Mouse (Mus musculus) midbrain, embryonic 11.5 days (tissue): ENCODE results near the gene Padi3. TPM values are rescaled to one million over a fixed set of nuclear protein-coding genes. Genes with fewer than 3 reads are reported as not detected.

Experiments
- ATAC-seq: fragments of 200-750 bp; cut with Nextera tagmentation; 2 replicates; pipeline ENCODE4 v1.8.0; 2017; ENCODE audit warnings: moderate TSS enrichment, moderate library complexity; ENCODE audit not compliant: low FRiP score
- DNase-seq: peaks from one replicate; pipeline ENCODE4 v3.0.0; 2015; ENCODE audit warnings: low spot score; ENCODE audit errors: missing footprints
- H3K27ac ChIP-seq: fragments of 300-500 bp; sonication (generic); 2 replicates; pipeline ENCODE4 v1.5.1; 2014; ENCODE audit warnings: low read depth, low read length
- H3K27me3 ChIP-seq: fragments of 300-500 bp; sonication (generic); 2 replicates; pipeline ENCODE4 v1.6.1; 2014; ENCODE audit warnings: mild to moderate bottlenecking, low read length, moderate library complexity, mixed read lengths; ENCODE audit not compliant: control insufficient read depth, insufficient read depth
- H3K36me3 ChIP-seq: fragments of 300-500 bp; sonication (generic); 2 replicates; pipeline ENCODE4 v1.6.1; 2014; ENCODE audit warnings: mild to moderate bottlenecking, low read length, moderate library complexity, mixed read lengths; ENCODE audit not compliant: control insufficient read depth, insufficient read depth
- H3K4me1 ChIP-seq: fragments of 300-500 bp; sonication (generic); 2 replicates; pipeline ENCODE4 v1.6.1; 2014; ENCODE audit warnings: low read length; ENCODE audit not compliant: control insufficient read depth, insufficient read depth
- H3K4me2 ChIP-seq: fragments of 300-500 bp; sonication (generic); 2 replicates; pipeline ENCODE4 v1.6.1; 2014; ENCODE audit warnings: mild to moderate bottlenecking, moderate library complexity
- H3K4me3 ChIP-seq: fragments of 300-500 bp; sonication (generic); 2 replicates; pipeline ENCODE4 v1.5.1; 2014; ENCODE audit warnings: low read depth, low read length
- H3K9ac ChIP-seq: fragments of 300-500 bp; sonication (generic); 2 replicates; pipeline ENCODE4 v1.6.1; 2014; ENCODE audit warnings: low read length
- H3K9me3 ChIP-seq: fragments of 300-500 bp; sonication (generic); 2 replicates; pipeline ENCODE4 v1.6.1; 2016; ENCODE audit warnings: low read length; ENCODE audit not compliant: control insufficient read depth
- WGBS: fragments of 180-500 bp; shearing (Covaris S2); extraction: QIAGEN DNeasy Blood & Tissue Kit; methylation state at CpG from one replicate; pipeline ENCODE4 v1.1.7; 2014; 5-methylcytosine and 5-hydroxymethylcytosine counted together
- polyA plus RNA-seq: library from polyadenylated mRNA; unstranded; fragments of >200 nt; fragmentation: Nextera tagmentation; extraction: Ambion mirVana; gene quantifications from 2 replicates; pipeline ENCODE4 v1.2.1, GENCODE M21; 2014

The Padi3 gene
- polyA plus RNA-seq, 1 experiment from 2014 or later: not detected

DNA sequence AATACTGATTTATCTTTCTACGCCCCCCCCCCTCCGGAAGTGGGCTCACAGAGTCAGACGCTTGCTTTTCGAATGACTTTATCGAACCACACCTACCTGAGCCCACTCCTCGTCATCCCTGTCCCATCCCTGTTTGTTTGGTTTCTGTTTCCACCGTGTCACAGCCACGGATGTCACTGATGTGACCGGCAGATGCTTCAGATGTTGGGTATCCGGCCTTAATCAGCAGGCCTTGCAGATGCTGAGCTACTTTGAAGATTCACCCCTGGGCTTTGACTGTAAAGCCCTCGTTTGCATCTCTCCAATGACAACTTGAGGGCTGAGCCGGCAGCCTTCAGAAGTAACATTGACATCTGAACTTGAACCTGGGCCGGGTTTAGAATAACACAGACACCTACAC, 33.8 kb downstream of the Padi3 start:
- H3K4me1 ChIP-seq: no peaks in the 10 kb centered on the region
- H3K9ac ChIP-seq: no peak overlapping the region
- ATAC-seq: no peak
- WGBS: 80% methylated on average over 13 of the region's 13 CpGs
- no peaks in the 10 kb centered on the region for H3K27me3 ChIP-seq
- DNase-seq: peak; percentile 41
- no peak overlapping the region for H3K4me2 ChIP-seq
- no peak overlapping the region for H3K4me3 ChIP-seq
- no peak overlapping the region for H3K27ac ChIP-seq
- H3K9me3 ChIP-seq: no peaks in the 10 kb centered on the region
- H3K36me3 ChIP-seq: no peaks in the 10 kb centered on the region

DNA sequence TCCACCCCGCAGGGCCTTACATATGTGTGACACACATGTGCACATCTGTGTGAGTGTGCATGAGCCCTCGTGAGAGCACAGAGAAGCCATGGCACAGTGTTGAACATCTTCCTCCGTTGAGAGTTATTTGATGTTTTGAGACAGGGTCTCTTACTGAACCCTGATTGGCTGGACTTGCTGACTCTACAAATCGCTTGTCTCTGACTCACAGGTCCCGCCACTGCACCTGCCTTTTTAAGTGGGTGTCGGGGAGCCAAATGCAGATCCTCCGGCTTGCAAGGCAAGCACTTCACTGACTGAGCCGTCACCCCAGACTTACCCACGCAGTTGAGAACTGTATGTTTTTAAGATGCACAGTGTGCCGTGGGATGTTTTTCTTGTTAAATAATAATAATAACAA, 34.6 kb downstream of the Padi3 start:
- Histone ChIP-seq H3K4me2 (no peak overlapping the region), H3K36me3 (no peaks in the 10 kb centered on the region), H3K27ac (no peak overlapping the region), H3K9me3 (no peaks in the 10 kb centered on the region), H3K4me3 (no peak overlapping the region), H3K9ac (no peak overlapping the region), H3K4me1 (no peaks in the 10 kb centered on the region), H3K27me3 (no peaks in the 10 kb centered on the region)
- ATAC-seq (no peak), DNase-seq (no peak)
- WGBS: 88% methylated on average over 10 of the region's 10 CpGs

DNA sequence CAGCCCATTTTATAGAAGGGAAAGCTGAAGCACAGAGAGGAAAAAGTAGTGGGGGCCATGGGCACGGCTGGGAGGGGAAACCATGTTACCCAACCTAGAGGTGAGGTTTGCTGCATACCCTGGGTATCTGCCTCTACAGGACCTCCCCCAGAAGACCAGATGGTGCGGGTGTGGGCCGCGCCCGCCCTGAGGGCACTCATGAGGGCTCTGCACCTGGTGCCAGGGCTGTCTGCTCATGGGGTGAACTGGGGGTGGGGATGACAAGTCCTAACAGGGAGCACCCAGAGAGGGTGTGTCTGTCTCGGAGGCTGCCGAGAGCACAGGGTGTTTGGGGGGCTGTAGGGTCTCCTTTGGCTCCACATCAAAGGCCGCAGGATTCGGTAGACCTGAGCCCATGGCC, 35.6 kb downstream of the Padi3 start:
- ATAC-seq: no peak

DNA sequence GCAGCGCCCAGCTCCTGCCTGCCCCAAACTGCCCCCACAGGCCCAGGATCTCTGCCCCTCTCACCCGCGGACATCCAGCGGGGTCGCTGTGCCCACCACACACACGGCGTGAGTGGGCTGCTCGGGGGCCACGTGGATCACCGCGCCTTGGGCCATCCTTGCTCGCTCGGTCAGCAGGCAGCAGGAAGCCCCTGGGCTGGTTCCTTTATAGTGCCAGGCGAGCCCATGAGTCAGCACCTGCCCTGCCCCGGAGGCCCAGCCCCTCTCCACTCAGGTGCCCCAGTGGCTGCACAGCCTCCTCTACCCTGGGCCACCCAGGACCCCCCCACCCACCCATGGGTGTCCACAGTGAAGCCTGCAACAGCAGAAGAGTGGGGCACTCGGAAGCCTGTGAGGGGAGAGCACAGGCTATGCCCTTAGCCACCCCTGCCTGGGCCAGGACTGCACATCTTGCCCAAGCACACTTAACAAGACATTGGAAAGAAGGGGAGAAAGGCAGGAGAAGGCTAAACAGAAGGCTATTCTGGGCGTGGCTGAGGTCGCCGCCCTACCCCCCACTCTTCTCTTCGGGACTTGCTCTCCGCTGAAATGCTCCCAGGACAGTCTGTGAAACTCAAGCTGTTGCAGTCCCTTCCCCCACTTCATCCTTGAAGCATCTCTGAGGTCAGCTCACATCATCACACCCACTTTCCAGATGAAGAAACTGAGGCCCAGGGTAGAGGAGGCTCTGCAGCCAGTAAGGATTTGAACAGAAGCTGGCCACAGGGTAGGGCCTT, 36.2 kb downstream of the Padi3 start, which contains the start of gene Padi4:
TSS of gene Padi4 (minus strand) at position 212 of the 776 bp plus-strand sequence.
- ATAC-seq: no peak
- 88% methylated on average over 21 of the region's 21 CpGs for WGBS
- no peaks in the 10 kb centered on the region for H3K36me3 ChIP-seq
- no peak within 1 kb of the TSS for H3K4me2 ChIP-seq
- H3K9ac ChIP-seq: no peak within 1 kb of the TSS
- no peak within 1 kb of the TSS for H3K27ac ChIP-seq
- no peaks in the 10 kb centered on the region for H3K27me3 ChIP-seq
- no peaks in the 10 kb centered on the region for H3K9me3 ChIP-seq
- no peak within 1 kb of the TSS for H3K4me3 ChIP-seq
- DNase-seq: no peak
- no peaks in the 10 kb centered on the region; the same call in 1 of the 2 replicates for H3K4me1 ChIP-seq

More for the DNA sequence above, 35.6 kb downstream of the Padi3 start:
- H3K4me1 ChIP-seq: no peaks in the 10 kb centered on the region; the same call in 1 of the 2 replicates
- H3K27me3 ChIP-seq: no peaks in the 10 kb centered on the region
- peak; percentile 66 for DNase-seq
- no peak overlapping the region for H3K4me2 ChIP-seq
- H3K9ac ChIP-seq: no peak overlapping the region
- no peak overlapping the region for H3K4me3 ChIP-seq
- 86% methylated on average over 9 of the region's 9 CpGs for WGBS
- no peak overlapping the region for H3K27ac ChIP-seq
- H3K36me3 ChIP-seq: no peaks in the 10 kb centered on the region
- H3K9me3 ChIP-seq: no peaks in the 10 kb centered on the region

DNA sequence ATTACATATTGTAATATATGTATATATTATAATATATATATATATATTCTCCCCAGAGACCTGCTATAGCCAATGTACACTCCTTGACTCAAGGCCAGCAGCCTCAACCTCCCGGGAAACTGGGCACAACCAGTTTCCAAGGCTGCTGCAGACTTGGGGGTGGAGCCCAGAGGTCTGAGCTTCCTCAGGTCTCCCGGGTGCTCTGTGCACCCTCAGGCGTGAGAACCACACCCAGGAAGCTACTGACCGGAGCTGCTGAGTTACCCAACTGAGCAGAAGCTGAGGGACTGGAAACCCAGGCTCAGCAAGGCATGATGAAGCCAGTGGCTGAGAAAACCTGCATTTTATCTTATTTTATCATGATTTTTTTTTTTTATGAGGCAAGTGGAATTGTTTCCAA, 39.4 kb downstream of the Padi3 start:
- H3K4me3 ChIP-seq: no peak overlapping the region
- DNase-seq: no peak
- no peak for ATAC-seq
- H3K27me3 ChIP-seq: no peaks in the 10 kb centered on the region
- no peaks in the 10 kb centered on the region for H3K36me3 ChIP-seq
- no peak overlapping the region for H3K4me2 ChIP-seq
- H3K27ac ChIP-seq: no peak overlapping the region
- H3K9ac ChIP-seq: no peak overlapping the region
- no peaks in the 10 kb centered on the region; the same call in 1 of the 2 replicates for H3K4me1 ChIP-seq
- 70% methylated on average over 4 of the region's 4 CpGs for WGBS
- no peaks in the 10 kb centered on the region for H3K9me3 ChIP-seq

DNA sequence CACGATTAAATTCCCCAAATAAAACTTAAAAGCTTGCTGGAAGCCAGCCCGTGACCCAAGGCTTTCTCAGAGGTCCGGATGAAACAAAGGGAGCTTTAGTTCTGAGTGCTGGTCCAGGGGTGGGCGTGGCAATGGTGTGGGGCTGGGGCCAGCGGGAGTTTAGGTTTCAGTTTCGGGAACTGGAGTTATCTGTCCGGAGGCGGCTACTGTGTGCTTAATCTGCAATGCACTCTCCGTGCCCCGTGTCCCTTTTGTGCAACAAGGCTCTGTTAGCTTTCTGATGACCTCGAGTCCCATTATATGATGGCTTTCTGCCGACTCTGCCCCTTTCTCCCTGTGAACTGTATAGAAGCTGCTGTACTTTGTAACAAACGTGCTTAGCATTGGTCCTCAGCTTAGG, 40.0 kb downstream of the Padi3 start:
- no peak for DNase-seq
- H3K27me3 ChIP-seq: no peaks in the 10 kb centered on the region
- WGBS: 13% methylated on average over 13 of the region's 13 CpGs
- H3K27ac ChIP-seq: no peak overlapping the region
- H3K9me3 ChIP-seq: no peaks in the 10 kb centered on the region
- H3K4me1 ChIP-seq: no peaks in the 10 kb centered on the region; the same call in 1 of the 2 replicates
- no peak for ATAC-seq
- peak overlapping the region; percentile 23; the same call in 1 of the 2 replicates for H3K4me2 ChIP-seq
- H3K4me3 ChIP-seq: no peak overlapping the region
- no peaks in the 10 kb centered on the region for H3K36me3 ChIP-seq
- peak overlapping the region; percentile 36 for H3K9ac ChIP-seq

DNA sequence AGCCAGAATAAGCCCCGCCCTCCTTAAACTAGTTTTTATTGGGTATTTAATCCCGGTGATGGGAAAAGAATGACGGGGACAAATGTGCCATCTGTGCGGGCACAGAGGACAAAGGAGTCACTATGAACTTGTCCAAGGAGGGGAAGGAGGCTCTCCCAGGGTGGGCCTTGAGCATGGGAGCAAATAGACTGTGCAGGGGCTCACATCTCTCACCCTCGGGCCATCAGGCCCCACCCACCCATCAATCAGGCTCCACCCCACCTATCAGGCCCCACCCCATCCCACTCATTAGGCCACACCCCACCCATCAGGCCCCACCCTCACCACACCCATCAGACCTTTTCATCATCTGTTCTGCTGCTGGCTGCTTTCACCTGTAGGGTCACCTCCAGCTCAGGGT, 41.5 kb downstream of the Padi3 start:
- 78% methylated on average over 5 of the region's 5 CpGs for WGBS
- ATAC-seq (no peak), DNase-seq (no peak)
- no peaks in the 10 kb centered on the region for H3K36me3 ChIP-seq
- no peak overlapping the region for H3K4me2 ChIP-seq
- H3K4me1 ChIP-seq: no peaks in the 10 kb centered on the region; the same call in 1 of the 2 replicates
- H3K9me3 ChIP-seq: no peaks in the 10 kb centered on the region
- no peak overlapping the region for H3K9ac ChIP-seq
- no peak overlapping the region for H3K4me3 ChIP-seq
- no peaks in the 10 kb centered on the region for H3K27me3 ChIP-seq
- H3K27ac ChIP-seq: no peak overlapping the region

DNA sequence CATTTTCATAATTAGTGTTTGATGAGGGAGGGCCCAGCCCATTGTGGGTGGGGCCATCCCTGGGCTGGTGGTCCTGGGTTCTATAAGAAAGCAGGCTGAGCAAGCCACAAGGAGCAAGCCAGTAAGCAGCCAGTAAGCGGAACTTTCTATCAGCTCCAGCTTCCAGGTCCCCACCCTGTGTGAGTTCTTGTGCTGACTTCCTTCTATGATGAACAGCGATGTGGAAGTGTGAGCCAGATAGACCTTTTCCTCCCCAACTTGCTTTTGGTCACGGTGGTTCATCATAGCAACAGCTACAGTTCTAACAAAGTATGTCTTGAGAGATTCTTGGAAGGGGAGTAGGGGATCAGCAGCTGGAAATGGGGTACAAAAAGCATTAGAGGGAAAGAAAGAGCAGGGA, 44.5 kb downstream of the Padi3 start:
- Histone ChIP-seq H3K27ac (no peak overlapping the region), H3K36me3 (no peaks in the 10 kb centered on the region), H3K4me1 (no peaks in the 10 kb centered on the region; the same call in 1 of the 2 replicates), H3K4me2 (no peak overlapping the region), H3K4me3 (no peak overlapping the region), H3K9me3 (no peaks in the 10 kb centered on the region), H3K27me3 (no peaks in the 10 kb centered on the region), H3K9ac (no peak overlapping the region)
- 89% methylated on average over 3 of the region's 3 CpGs for whole genome bisulfite sequencing
- ATAC-seq: no peak
- no peak for DNase-seq

DNA sequence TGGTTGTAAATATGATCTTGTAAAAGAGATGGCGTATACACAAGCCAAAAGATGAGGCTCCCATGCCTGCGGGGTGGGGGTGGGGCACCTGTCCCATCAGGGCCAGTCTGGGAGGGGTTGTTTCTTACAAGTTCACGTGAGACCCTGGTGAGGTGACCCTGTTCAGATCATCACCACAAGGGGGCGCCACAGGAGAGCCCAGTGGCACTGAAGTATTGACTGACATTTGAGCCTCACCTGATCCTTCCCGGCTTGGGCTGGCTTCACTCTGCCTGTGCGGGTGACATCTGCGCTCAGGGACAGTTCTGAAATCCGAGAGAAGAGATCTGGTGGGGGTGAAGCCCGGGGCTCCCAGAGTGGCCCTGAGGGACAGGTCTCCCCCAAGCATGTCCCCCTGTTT, 47.3 kb downstream of the Padi3 start:
- WGBS: 14% methylated on average over 9 of the region's 9 CpGs

More for the DNA sequence above, 47.3 kb downstream of the Padi3 start:
- no peaks in the 10 kb centered on the region for H3K36me3 ChIP-seq
- peaks cover 1% of the 10 kb centered on the region; the same call in 1 of the 2 replicates for H3K4me1 ChIP-seq
- ATAC-seq: peak; percentile 46; the same call in 1 of the 2 replicates
- H3K4me3 ChIP-seq: no peak overlapping the region
- no peak overlapping the region for H3K27ac ChIP-seq
- peak; percentile 91 for DNase-seq
- no peaks in the 10 kb centered on the region for H3K27me3 ChIP-seq
- H3K9me3 ChIP-seq: no peaks in the 10 kb centered on the region
- H3K9ac ChIP-seq: no peak overlapping the region
- H3K4me2 ChIP-seq: no peak overlapping the region
